Mouse (Mus musculus): ENCODE measurements at regions not wholly inside any gene's neighbourhood (a gene's known extent, or its start where the extent isn't known, plus 50 kb on each side); places are given as distances from the start of the nearest gene placed in this dataset.
A peak's percentile ranks its signal among the peaks of the same experiment; 100 is the strongest.

GRCm38 (mm10) chr2:116976951-116977503, 98.5 kb downstream of the Tmco5 start:
- H3K4me1 ChIP-seq (ENCODE audit: control insufficient read depth, insufficient read depth, low read length): peaks cover 11% of the 10 kb centered on the region

GRCm38 (mm10) chr2:116977771-116978600, 99.5 kb downstream of the Tmco5 start:
- Histone ChIP-seq H3K4me1 (ENCODE audit: control insufficient read depth, insufficient read depth, low read length) (peaks cover 11% of the 10 kb centered on the region), H3K9ac (replicated peaks; ENCODE audit: low read depth, low read length) (no peak overlapping the region), H3K27me3 (ENCODE audit: control insufficient read depth, insufficient read depth, low read length) (no peaks in the 10 kb centered on the region), H3K9me3 (ENCODE audit: control insufficient read depth, low read length) (no peaks in the 10 kb centered on the region), H3K4me3 (ENCODE audit: low read depth, low read length) (no peak overlapping the region), H3K36me3 (ENCODE audit: control insufficient read depth, insufficient read depth, low read length) (no peaks in the 10 kb centered on the region), H3K27ac (ENCODE audit: low read depth, low read length) (no peak overlapping the region), H3K4me2 (ENCODE audit: low read depth, low read length) (no peak overlapping the region)
- no peak for ATAC-seq (ENCODE audit: low read depth)
- WGBS: 61% methylated on average over 10 of the region's 10 CpGs

More at GRCm38 (mm10) chr2:116976951-116977503, 98.5 kb downstream of the Tmco5 start:
- H3K9me3 ChIP-seq (ENCODE audit: control insufficient read depth, low read length): no peaks in the 10 kb centered on the region
- H3K9ac ChIP-seq (replicated peaks; ENCODE audit: low read depth, low read length): no peak overlapping the region
- no peak for ATAC-seq (ENCODE audit: low read depth)
- 2% methylated on average over 9 of the region's 9 CpGs for WGBS
- H3K27me3 ChIP-seq (ENCODE audit: control insufficient read depth, insufficient read depth, low read length): no peaks in the 10 kb centered on the region
- H3K36me3 ChIP-seq (ENCODE audit: control insufficient read depth, insufficient read depth, low read length): no peaks in the 10 kb centered on the region
- peak overlapping the region; percentile 92; the same call in 1 of the 2 replicates for H3K27ac ChIP-seq (ENCODE audit: low read depth, low read length)
- peak overlapping the region; percentile 70; the same call in 1 of the 2 replicates for H3K4me2 ChIP-seq (ENCODE audit: low read depth, low read length)
- no peak overlapping the region for H3K4me3 ChIP-seq (ENCODE audit: low read depth, low read length)

- no peak for ATAC-seq (ENCODE audit: low read depth)
- Histone ChIP-seq H3K27me3 (ENCODE audit: control insufficient read depth, insufficient read depth, low read length) (no peaks in the 10 kb centered on the region), H3K9me3 (ENCODE audit: control insufficient read depth, low read length) (no peaks in the 10 kb centered on the region), H3K9ac (replicated peaks; ENCODE audit: low read depth, low read length) (no peak overlapping the region), H3K4me1 (ENCODE audit: control insufficient read depth, insufficient read depth, low read length) (peaks cover 11% of the 10 kb centered on the region), H3K4me3 (ENCODE audit: low read depth, low read length) (no peak overlapping the region), H3K27ac (ENCODE audit: low read depth, low read length) (no peak overlapping the region), H3K4me2 (ENCODE audit: low read depth, low read length) (no peak overlapping the region), H3K36me3 (ENCODE audit: control insufficient read depth, insufficient read depth, low read length) (no peaks in the 10 kb centered on the region)
- WGBS: 71% methylated on average over 4 of the region's 4 CpGs
Observed at GRCm38 (mm10) chr2:116978809-116979208, 100.3 kb downstream of the Tmco5 start.

GRCm38 (mm10) chr2:116979561-116980391, 101.3 kb downstream of the Tmco5 start:
- no peak overlapping the region for H3K27ac ChIP-seq (ENCODE audit: low read depth, low read length)
- under 1% methylated on average over 10 of the region's 10 CpGs for WGBS
- no peaks in the 10 kb centered on the region for H3K27me3 ChIP-seq (ENCODE audit: control insufficient read depth, insufficient read depth, low read length)
- no peak overlapping the region for H3K4me2 ChIP-seq (ENCODE audit: low read depth, low read length)
- no peak for ATAC-seq (ENCODE audit: low read depth)
- H3K9ac ChIP-seq (replicated peaks; ENCODE audit: low read depth, low read length): no peak overlapping the region
- H3K9me3 ChIP-seq (ENCODE audit: control insufficient read depth, low read length): no peaks in the 10 kb centered on the region
- peaks cover 9% of the 10 kb centered on the region; the same call in 1 of the 2 replicates for H3K4me1 ChIP-seq (ENCODE audit: control insufficient read depth, insufficient read depth, low read length)
- no peaks in the 10 kb centered on the region for H3K36me3 ChIP-seq (ENCODE audit: control insufficient read depth, insufficient read depth, low read length)
- H3K4me3 ChIP-seq (ENCODE audit: low read depth, low read length): no peak overlapping the region

- H3K4me2 ChIP-seq (ENCODE audit: low read depth, low read length): no peak overlapping the region
- H3K4me1 ChIP-seq (ENCODE audit: control insufficient read depth, insufficient read depth, low read length): peaks cover 7% of the 10 kb centered on the region; the same call in 1 of the 2 replicates
- H3K9ac ChIP-seq (replicated peaks; ENCODE audit: low read depth, low read length): no peak overlapping the region
- no peaks in the 10 kb centered on the region for H3K27me3 ChIP-seq (ENCODE audit: control insufficient read depth, insufficient read depth, low read length)
- H3K9me3 ChIP-seq (ENCODE audit: control insufficient read depth, low read length): no peaks in the 10 kb centered on the region
- 41% methylated on average over 5 of the region's 5 CpGs for WGBS
- no peak for ATAC-seq (ENCODE audit: low read depth)
- no peak overlapping the region for H3K4me3 ChIP-seq (ENCODE audit: low read depth, low read length)
- no peak overlapping the region for H3K27ac ChIP-seq (ENCODE audit: low read depth, low read length)
- no peaks in the 10 kb centered on the region for H3K36me3 ChIP-seq (ENCODE audit: control insufficient read depth, insufficient read depth, low read length)
Observed at GRCm38 (mm10) chr2:116980692-116981091, 102.2 kb downstream of the Tmco5 start.

- Histone ChIP-seq H3K9me3 (ENCODE audit: control insufficient read depth, low read length) (no peaks in the 10 kb centered on the region), H3K27ac (ENCODE audit: low read depth, low read length) (no peak overlapping the region), H3K9ac (replicated peaks; ENCODE audit: low read depth, low read length) (no peak overlapping the region), H3K36me3 (ENCODE audit: control insufficient read depth, insufficient read depth, low read length) (no peaks in the 10 kb centered on the region), H3K4me2 (ENCODE audit: low read depth, low read length) (no peak overlapping the region), H3K4me3 (ENCODE audit: low read depth, low read length) (no peak overlapping the region), H3K27me3 (ENCODE audit: control insufficient read depth, insufficient read depth, low read length) (no peaks in the 10 kb centered on the region), H3K4me1 (ENCODE audit: control insufficient read depth, insufficient read depth, low read length) (no peaks in the 10 kb centered on the region)
- ATAC-seq (ENCODE audit: low read depth): no peak
- 92% methylated on average over 5 of the region's 5 CpGs for WGBS
Observed at GRCm38 (mm10) chr2:116983351-116983750, 104.9 kb downstream of the Tmco5 start.

- no peaks in the 10 kb centered on the region for H3K27me3 ChIP-seq (ENCODE audit: control insufficient read depth, insufficient read depth, low read length)
- no peaks in the 10 kb centered on the region for H3K36me3 ChIP-seq (ENCODE audit: control insufficient read depth, insufficient read depth, low read length)
- H3K27ac ChIP-seq (ENCODE audit: low read depth, low read length): no peak overlapping the region
- H3K4me1 ChIP-seq (ENCODE audit: control insufficient read depth, insufficient read depth, low read length): no peaks in the 10 kb centered on the region
- no peak for ATAC-seq (ENCODE audit: low read depth)
- WGBS: 82% methylated on average over 10 of the region's 10 CpGs
- H3K4me3 ChIP-seq (ENCODE audit: low read depth, low read length): no peak overlapping the region
- no peak overlapping the region for H3K4me2 ChIP-seq (ENCODE audit: low read depth, low read length)
- H3K9me3 ChIP-seq (ENCODE audit: control insufficient read depth, low read length): no peaks in the 10 kb centered on the region
- H3K9ac ChIP-seq (replicated peaks; ENCODE audit: low read depth, low read length): no peak overlapping the region
Observed at GRCm38 (mm10) chr2:116983821-116984351, 105.4 kb downstream of the Tmco5 start.

- ATAC-seq (ENCODE audit: low read depth): no peak
- no peak overlapping the region for H3K4me3 ChIP-seq (ENCODE audit: low read depth, low read length)
- H3K27ac ChIP-seq (ENCODE audit: low read depth, low read length): no peak overlapping the region
- H3K9me3 ChIP-seq (ENCODE audit: control insufficient read depth, low read length): no peaks in the 10 kb centered on the region
- H3K9ac ChIP-seq (replicated peaks; ENCODE audit: low read depth, low read length): no peak overlapping the region
- H3K4me2 ChIP-seq (ENCODE audit: low read depth, low read length): no peak overlapping the region
- H3K27me3 ChIP-seq (ENCODE audit: control insufficient read depth, insufficient read depth, low read length): no peaks in the 10 kb centered on the region
- 85% methylated on average over 3 of the region's 3 CpGs for WGBS
- no peaks in the 10 kb centered on the region for H3K36me3 ChIP-seq (ENCODE audit: control insufficient read depth, insufficient read depth, low read length)
- H3K4me1 ChIP-seq (ENCODE audit: control insufficient read depth, insufficient read depth, low read length): no peaks in the 10 kb centered on the region
Observed at GRCm38 (mm10) chr2:116984597-116984996, 106.1 kb downstream of the Tmco5 start.

All from neural tube, embryonic 14.5 days (tissue).